Mouse (Mus musculus) cerebellum, postnatal 25 days (tissue): ENCODE measurements around the gene Gk5.

Experiments
- DNase-seq, 2 experiments: peaks; one replicate each; pipeline ENCODE4 v3.0.0; 2021; ENCODE audit warnings: mixed read lengths in 2 of 2

Gk5 gene

GRCm38 (mm10) chr9:96230271-96230670, 111.1 kb downstream of the Gk5 start:
- DNase-seq, result no peak
